Mouse (Mus musculus): ENCODE results near the gene Ptdss2.

DNA sequence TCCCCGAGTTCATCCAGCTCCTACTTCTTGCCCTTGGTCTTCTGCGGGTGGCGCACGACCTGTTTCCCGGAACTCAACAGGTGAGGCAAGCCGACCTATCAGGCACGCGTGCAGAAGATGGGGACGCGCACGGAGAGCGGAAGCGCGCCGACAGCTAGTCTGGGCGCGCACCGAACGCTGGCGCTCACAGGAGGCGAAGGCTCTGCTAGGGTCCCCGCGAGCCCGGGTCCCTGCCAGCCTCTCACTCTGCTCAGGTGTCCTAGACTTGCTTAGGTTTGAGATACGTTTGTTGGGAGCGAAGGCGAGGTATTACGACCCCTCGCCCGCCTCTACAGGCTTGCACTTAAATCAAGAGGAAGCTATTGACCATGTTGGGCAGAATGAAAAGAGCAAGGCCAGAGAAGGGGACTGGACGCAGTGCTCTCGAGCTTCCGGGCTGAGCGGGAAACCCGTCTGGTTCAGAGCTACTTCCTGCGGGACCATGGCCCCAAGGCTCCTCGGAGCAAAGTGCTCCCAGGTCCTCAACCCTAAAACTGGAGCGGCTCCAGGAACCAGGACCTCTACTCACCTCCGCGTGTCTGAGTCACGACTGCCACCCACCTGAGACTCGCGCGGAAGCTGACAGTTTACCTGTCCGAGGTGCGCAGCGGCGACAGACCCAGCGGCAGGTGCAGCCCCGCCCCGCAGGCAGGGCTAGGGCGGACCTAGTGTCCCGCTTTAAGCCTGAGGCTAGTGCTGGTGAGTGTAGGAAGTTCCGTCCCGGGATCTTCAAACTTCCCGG lies 22.1 kb upstream of the Ptdss2 start, which contains the start of gene Sigirr:
- TF ChIP-seq CTCF (conservative IDR thresholded peaks at IDR 0.05; ENCODE audit: low read length) (no peak), POU5F1 (IDR thresholded peaks at IDR 0.05; ENCODE audit: borderline replicate concordance, low read length) (no peak), NANOG (IDR thresholded peaks at IDR 0.05; ENCODE audit: borderline replicate concordance, low read length) (no peak)

Data from E14TG2a.4 (cell line).